Mouse (Mus musculus): ENCODE results near the gene Slc22a17.

The Slc22a17 gene

DNA sequence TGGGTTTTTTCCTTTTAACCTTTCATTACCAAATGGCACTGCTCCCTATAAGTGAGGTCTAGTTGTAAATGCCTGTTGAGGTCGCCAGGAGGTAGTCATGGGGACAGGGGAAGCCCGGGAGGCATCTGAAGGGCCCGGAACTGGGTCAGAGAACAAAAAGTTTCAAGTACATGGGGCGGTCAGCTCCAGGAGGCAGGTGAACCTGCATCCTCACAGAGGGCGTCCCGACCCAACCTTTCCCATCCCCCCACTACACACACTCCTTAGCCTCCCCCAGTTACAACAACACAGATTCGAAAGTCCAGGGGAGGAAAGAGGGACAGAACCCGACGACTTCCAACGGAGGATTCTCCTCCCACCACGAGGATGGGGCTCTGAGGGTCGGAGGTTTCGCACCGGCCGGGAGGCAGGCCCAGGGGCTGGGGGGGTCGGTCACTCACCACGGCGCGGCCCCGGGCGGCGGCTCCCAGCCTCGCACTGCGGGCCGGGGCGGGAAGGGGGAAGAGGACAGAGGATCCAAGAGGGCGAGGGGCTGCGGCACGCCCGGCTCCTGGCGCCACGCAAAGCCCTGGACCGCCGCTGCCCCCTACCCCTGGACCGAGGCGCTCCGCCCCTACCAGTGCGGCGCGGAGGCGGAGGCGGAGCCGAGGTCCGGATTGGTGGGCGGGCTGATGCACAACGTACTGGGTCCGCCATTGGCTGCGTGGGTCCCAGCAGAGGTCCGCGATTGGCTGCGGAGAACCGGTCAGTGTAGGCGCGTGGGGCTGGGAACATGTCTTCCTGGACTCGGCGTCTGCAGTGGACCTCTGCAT, 49.2 kb downstream of the Slc22a17 start:
- peak; percentile 90 for DNase-seq (ENCODE audit: low read depth)

DNA sequence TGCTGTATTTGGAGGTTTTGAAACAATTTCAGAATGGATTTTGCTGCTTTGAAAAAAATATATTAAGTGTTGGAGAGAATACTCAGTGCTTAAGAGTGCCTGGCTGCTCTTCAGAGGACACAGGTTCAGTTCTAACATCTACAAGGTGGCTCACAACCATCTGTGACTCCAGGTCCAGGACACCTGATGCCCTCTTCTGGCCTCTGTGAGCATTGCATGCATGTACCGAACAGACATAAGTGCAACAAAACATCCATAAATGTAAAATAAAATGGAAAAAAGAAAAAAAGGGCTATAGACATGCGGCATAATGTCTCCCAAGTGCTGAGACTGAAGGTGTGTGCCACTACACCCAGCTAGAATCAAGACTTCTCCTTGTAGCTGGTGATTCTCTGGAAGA, 52.4 kb downstream of the Slc22a17 start:
- DNase-seq (ENCODE audit: low read depth) = peak; percentile 75

DNA sequence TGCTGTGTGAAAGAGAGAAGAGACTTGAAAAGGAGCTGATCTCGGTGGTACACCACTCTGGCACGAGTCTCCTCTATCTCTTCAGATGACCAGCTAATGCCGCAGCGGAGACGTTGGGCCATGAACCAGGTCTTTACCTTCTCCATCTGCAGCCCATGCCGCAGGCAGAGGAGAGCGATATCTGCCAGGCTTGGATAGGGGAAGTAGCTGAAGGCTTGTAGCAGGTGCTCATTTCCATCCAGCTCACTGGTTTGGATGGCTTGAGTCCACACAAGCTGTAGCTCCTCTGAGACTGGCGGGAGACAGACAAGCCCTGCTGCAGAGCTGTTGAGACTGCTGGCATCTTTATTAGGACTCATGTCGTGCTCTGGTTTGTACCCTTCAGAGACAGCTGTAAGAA, 55.0 kb downstream of the Slc22a17 start:
- DNase-seq (ENCODE audit: low read depth) = no peak

DNA sequence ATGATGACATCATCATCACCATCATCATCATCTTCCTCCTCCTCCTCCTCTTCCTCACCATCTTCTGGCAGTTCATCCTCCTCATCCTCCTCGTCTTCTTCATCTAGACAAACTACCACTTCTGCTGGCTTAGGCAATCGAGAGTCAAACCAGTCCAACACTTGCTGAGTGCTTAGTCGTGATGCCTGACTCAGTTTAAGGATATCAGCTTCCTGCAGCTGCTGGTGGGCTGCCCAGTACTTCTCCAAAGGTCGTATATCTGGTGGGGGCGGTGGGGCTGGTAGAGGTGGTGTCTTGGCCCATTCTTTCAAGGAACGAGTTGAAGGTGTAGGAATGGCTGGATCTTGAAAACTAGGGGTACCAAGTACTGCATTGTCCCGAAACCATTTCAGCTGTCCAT, 56.2 kb downstream of the Slc22a17 start:
- DNase-seq (ENCODE audit: low read depth) = no peak
